In genomic region chr13:21363719-21364118, GRCm38 (mm10) we compare ENCODE assay signal across 8 mouse cellular contexts. TPM values are rescaled to one million over a fixed set of nuclear protein-coding genes. Genes with fewer than 3 reads are reported as not detected.
DNase-seq lines count a peak whose midpoint lies in the region; ATAC-seq and TF ChIP-seq lines count a peak whose summit lies in the region.
"Had no signal": no experiment of that assay in that cellular context is flagged by ENCODE, and none has a peak within 500 bp of the region (broad histone marks: within the 10 kb centered on the region; RNA-seq: fewer than 3 reads in every experiment).

No protein-coding gene starts in this region.

- TF ChIP-seq POLR2A in lung, adult 2 months (IDR thresholded peaks at IDR 0.05; ENCODE audit: borderline replicate concordance, extremely low read depth, low read depth, low read length): no peak

- no peak overlapping the region for H3K27ac ChIP-seq in lung, embryonic 15.5 days
- no peak overlapping the region for H3K27ac ChIP-seq in hindbrain, embryonic 12.5 days
- no peak overlapping the region for H3K27ac ChIP-seq in midbrain, embryonic 15.5 days

- ATAC-seq in lung, embryonic 15.5 days (ENCODE audit: borderline replicate concordance, extremely low read depth, low FRiP score, low TSS enrichment): no peak
- ATAC-seq in hindbrain, embryonic 12.5 days (ENCODE audit: low FRiP score): no peak
- no peak for ATAC-seq in midbrain, embryonic 15.5 days (replicated peaks)

- H3K27me3 ChIP-seq in lung, embryonic 15.5 days: no peaks in the 10 kb centered on the region
- H3K27me3 ChIP-seq in hindbrain, embryonic 12.5 days: peaks cover 4% of the 10 kb centered on the region; the same call in 1 of the 2 replicates
- H3K27me3 ChIP-seq in midbrain, embryonic 15.5 days (replicated peaks): no peaks in the 10 kb centered on the region

- H3K36me3 ChIP-seq in lung, embryonic 15.5 days: peaks cover 10% of the 10 kb centered on the region
- H3K36me3 ChIP-seq in hindbrain, embryonic 12.5 days: peaks cover 12% of the 10 kb centered on the region
- peaks cover 4% of the 10 kb centered on the region; the same call in 1 of the 2 replicates for H3K36me3 ChIP-seq in midbrain, embryonic 15.5 days (replicated peaks)

- WGBS in lung, embryonic 15.5 days: 56% methylated on average over 12 of the region's 12 CpGs
- WGBS in lung, adult 2 months: 58% methylated on average over 12 of the region's 12 CpGs
- WGBS in hindbrain, embryonic 12.5 days: 64% methylated on average over 12 of the region's 12 CpGs
- 64% methylated on average over 12 of the region's 12 CpGs for WGBS in midbrain, embryonic 15.5 days

- peaks cover 13% of the 10 kb centered on the region for H3K4me1 ChIP-seq in lung, embryonic 15.5 days
- peaks cover 3% of the 10 kb centered on the region for H3K4me1 ChIP-seq in lung, adult 2 months (ENCODE audit: control insufficient read depth, insufficient read depth, low read length)
- peaks cover 21% of the 10 kb centered on the region for H3K4me1 ChIP-seq in hindbrain, embryonic 12.5 days
- peaks cover 29% of the 10 kb centered on the region for H3K4me1 ChIP-seq in midbrain, embryonic 15.5 days

- H3K4me3 ChIP-seq in lung, embryonic 15.5 days: peak overlapping the region; percentile 83
- no peak overlapping the region for H3K4me3 ChIP-seq in lung, adult 2 months (replicated peaks; ENCODE audit: extremely low read depth, low read depth, low read length)
- H3K4me3 ChIP-seq in hindbrain, embryonic 12.5 days: peak overlapping the region; percentile 80
- H3K4me3 ChIP-seq in midbrain, embryonic 15.5 days: peak overlapping the region; percentile 91

- no peak for DNase-seq in lung, adult 2 months
- DNase-seq in cerebellum, postnatal 36 days: peak; percentile 6 to 10
- no peak for DNase-seq in adipocyte (ENCODE audit: low spot score)
- no peak for DNase-seq in right cerebral cortex, postnatal 10 days (ENCODE audit: low spot score in 2 of 2)

- peak overlapping the region; percentile 59 for H3K4me2 ChIP-seq in lung, embryonic 15.5 days
- peak overlapping the region; percentile 65 for H3K4me2 ChIP-seq in hindbrain, embryonic 12.5 days (replicated peaks)
- peak overlapping the region; percentile 76 for H3K4me2 ChIP-seq in midbrain, embryonic 15.5 days

- no peaks in the 10 kb centered on the region for H3K9me3 ChIP-seq in lung, embryonic 15.5 days
- H3K9me3 ChIP-seq in hindbrain, embryonic 12.5 days (replicated peaks): no peaks in the 10 kb centered on the region
- H3K9me3 ChIP-seq in midbrain, embryonic 15.5 days: no peaks in the 10 kb centered on the region

- H3K9ac ChIP-seq in lung, embryonic 15.5 days: no peak overlapping the region
- peak overlapping the region; percentile 87 for H3K9ac ChIP-seq in hindbrain, embryonic 12.5 days
- peak overlapping the region; percentile 95; the same call in 1 of the 2 replicates for H3K9ac ChIP-seq in midbrain, embryonic 15.5 days

- TF ChIP-seq CTCF in lung, adult 2 months (IDR thresholded peaks at IDR 0.05; ENCODE audit: insufficient read depth, low read length): no peak

RNA-seq across cellular contexts. Expression of gene Zscan12, which starts 1.1 kb away (rescaled TPM):
- polyA plus RNA-seq in lung, embryonic 15.5 days (2015; fragmentation: Nextera tagmentation; extraction: Ambion mirVana): 12.6 and 13.3 TPM in 2 replicates
- 1.1 and 1.8 TPM in 2 replicates for polyA plus RNA-seq in lung, adult 2 months (2012; rRNA removed)
- 16.6 and 17.0 TPM in 2 replicates for polyA plus RNA-seq in hindbrain, embryonic 12.5 days (2016; fragmentation: Nextera tagmentation; extraction: Ambion mirVana)
- polyA plus RNA-seq in midbrain, embryonic 15.5 days (2015; fragmentation: Nextera tagmentation; extraction: Ambion mirVana): 12.2 and 13.0 TPM in 2 replicates

RNA-seq across cellular contexts. Expression of gene Olfr1367, which starts 17.0 kb away (rescaled TPM):
- not detected in 2 replicates for polyA plus RNA-seq in lung, embryonic 15.5 days (2015; fragmentation: Nextera tagmentation; extraction: Ambion mirVana)
- not detected in 2 replicates for polyA plus RNA-seq in lung, adult 2 months (2012; rRNA removed)
- not detected in 2 replicates for polyA plus RNA-seq in hindbrain, embryonic 12.5 days (2016; fragmentation: Nextera tagmentation; extraction: Ambion mirVana)
- polyA plus RNA-seq in midbrain, embryonic 15.5 days (2015; fragmentation: Nextera tagmentation; extraction: Ambion mirVana): not detected in 2 replicates
- polyA plus RNA-seq: small intestine, adult 2 months had no signal

RNA-seq across cellular contexts. Expression of gene Zkscan3, which starts 38.8 kb away (rescaled TPM):
- 83.4 and 90.4 TPM in 2 replicates for polyA plus RNA-seq in lung, embryonic 15.5 days (2015; fragmentation: Nextera tagmentation; extraction: Ambion mirVana)
- 18.2 and 18.7 TPM in 2 replicates for polyA plus RNA-seq in lung, adult 2 months (2012; rRNA removed)
- polyA plus RNA-seq in hindbrain, embryonic 12.5 days (2016; fragmentation: Nextera tagmentation; extraction: Ambion mirVana): 91.0 and 96.2 TPM in 2 replicates
- 71.4 and 75.9 TPM in 2 replicates for polyA plus RNA-seq in midbrain, embryonic 15.5 days (2015; fragmentation: Nextera tagmentation; extraction: Ambion mirVana)

RNA-seq across cellular contexts. Expression of gene Gpx6, which starts 51.8 kb away (rescaled TPM):
- not detected in 2 replicates for polyA plus RNA-seq in lung, embryonic 15.5 days (2015; fragmentation: Nextera tagmentation; extraction: Ambion mirVana)
- polyA plus RNA-seq in lung, adult 2 months (2012; rRNA removed): not detected in 2 replicates
- 0.85 TPM in 1 of 2 replicates, not detected in the other for polyA plus RNA-seq in hindbrain, embryonic 12.5 days (2016; fragmentation: Nextera tagmentation; extraction: Ambion mirVana)
- polyA plus RNA-seq in midbrain, embryonic 15.5 days (2015; fragmentation: Nextera tagmentation; extraction: Ambion mirVana): not detected in 2 replicates
- polyA plus RNA-seq: small intestine, adult 2 months had no signal

Comparison
In these comparisons a context has a peak if more than half of its experiments do, and no peak if none do; other contexts are left out.
1. DNase-seq: peak in cerebellum, postnatal 36 days (2 of 2); none in lung, adult 2 months (single experiment), adipocyte (single experiment) and right cerebral cortex, postnatal 10 days (0 of 2).
2. Peak in every context shown above with its lines, with median percentiles within 50 percentile points of each other: H3K4me2 ChIP-seq.